Mouse (Mus musculus): ENCODE measurements around the gene Galnt17. TPM values are rescaled to one million over a fixed set of nuclear protein-coding genes. Genes with fewer than 3 reads are reported as not detected.

The Galnt17 gene
- polyA plus RNA-seq, 1 experiment from 2014 or later: 1.5 TPM

GRCm38 (mm10) chr5:130895991-130896390, 412.3 kb downstream of the Galnt17 start:
- H3K9ac ChIP-seq (ENCODE audit: low read length): no peak overlapping the region
- DNase-seq (ENCODE audit: low spot score) (no peak), ATAC-seq (ENCODE audit: insufficient read depth, low FRiP score, low TSS enrichment) (no peak)
- H3K4me3 ChIP-seq (ENCODE audit: low read depth, low read length): no peak overlapping the region
- no peaks in the 10 kb centered on the region for H3K36me3 ChIP-seq (ENCODE audit: control insufficient read depth, insufficient read depth, low read length)
- 0 out of 2 replicates have a peak, but pooled peaks cover 2% of the 10 kb centered on the region for H3K9me3 ChIP-seq (ENCODE audit: control insufficient read depth, low read length)
- H3K4me1 ChIP-seq (ENCODE audit: control insufficient read depth, insufficient read depth, low read length): no peaks in the 10 kb centered on the region
- H3K4me2 ChIP-seq (ENCODE audit: low read depth): no peak overlapping the region
- no peaks in the 10 kb centered on the region for H3K27me3 ChIP-seq (ENCODE audit: control insufficient read depth, insufficient read depth, low read length)
- H3K27ac ChIP-seq (ENCODE audit: low read depth, low read length): no peak overlapping the region
- WGBS: 91% methylated on average over 3 of the region's 3 CpGs

DNA sequence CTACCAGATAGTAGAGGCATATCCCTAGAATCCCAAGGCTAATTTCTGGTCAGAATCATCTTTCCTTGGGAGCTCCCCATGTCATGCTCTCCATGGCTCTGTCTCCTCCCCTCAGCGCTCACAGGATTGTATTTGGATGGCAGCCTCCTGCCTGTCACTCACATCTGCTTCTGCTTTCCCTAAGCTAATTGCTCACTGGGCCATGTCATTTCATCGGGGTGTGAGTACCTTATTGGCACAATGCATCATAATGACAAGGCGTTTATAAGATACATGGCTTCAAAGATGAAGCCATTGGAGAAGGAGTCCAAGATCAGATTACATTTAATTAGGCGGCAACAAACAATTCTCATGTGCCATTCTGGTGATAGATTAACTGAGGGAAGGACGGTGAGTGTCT, 416.6 kb downstream of the Galnt17 start:
- H3K9me3 ChIP-seq (ENCODE audit: control insufficient read depth, low read length): 0 out of 2 replicates have a peak, but pooled peaks cover 2% of the 10 kb centered on the region
- no peak overlapping the region for H3K27ac ChIP-seq (ENCODE audit: low read depth, low read length)
- WGBS: 70% methylated on average over 5 of the region's 5 CpGs
- H3K4me2 ChIP-seq (ENCODE audit: low read depth): no peak overlapping the region
- no peak for ATAC-seq (ENCODE audit: insufficient read depth, low FRiP score, low TSS enrichment)
- DNase-seq (ENCODE audit: low spot score): no peak
- no peaks in the 10 kb centered on the region for H3K4me1 ChIP-seq (ENCODE audit: control insufficient read depth, insufficient read depth, low read length)
- no peaks in the 10 kb centered on the region for H3K27me3 ChIP-seq (ENCODE audit: control insufficient read depth, insufficient read depth, low read length)
- no peak overlapping the region for H3K9ac ChIP-seq (ENCODE audit: low read length)
- no peaks in the 10 kb centered on the region for H3K36me3 ChIP-seq (ENCODE audit: control insufficient read depth, insufficient read depth, low read length)
- no peak overlapping the region for H3K4me3 ChIP-seq (ENCODE audit: low read depth, low read length)

- H3K4me2 ChIP-seq (ENCODE audit: low read depth): no peak overlapping the region
- no peak overlapping the region for H3K4me3 ChIP-seq (ENCODE audit: low read depth, low read length)
- WGBS: 87% methylated on average over 5 of the region's 5 CpGs
- ATAC-seq (ENCODE audit: insufficient read depth, low FRiP score, low TSS enrichment) (no peak), DNase-seq (ENCODE audit: low spot score) (no peak)
- no peaks in the 10 kb centered on the region for H3K4me1 ChIP-seq (ENCODE audit: control insufficient read depth, insufficient read depth, low read length)
- H3K27ac ChIP-seq (ENCODE audit: low read depth, low read length): no peak overlapping the region
- H3K9ac ChIP-seq (ENCODE audit: low read length): no peak overlapping the region
- H3K36me3 ChIP-seq (ENCODE audit: control insufficient read depth, insufficient read depth, low read length): no peaks in the 10 kb centered on the region
- no peaks in the 10 kb centered on the region for H3K27me3 ChIP-seq (ENCODE audit: control insufficient read depth, insufficient read depth, low read length)
- no peaks in the 10 kb centered on the region for H3K9me3 ChIP-seq (ENCODE audit: control insufficient read depth, low read length)
Observed at GRCm38 (mm10) chr5:130880331-130880730, 428.0 kb downstream of the Galnt17 start.

- DNase-seq (ENCODE audit: low spot score) (no peak), ATAC-seq (ENCODE audit: insufficient read depth, low FRiP score, low TSS enrichment) (no peak)
- WGBS: 88% methylated on average over 3 of the region's 3 CpGs
- H3K27me3 ChIP-seq (ENCODE audit: control insufficient read depth, insufficient read depth, low read length): no peaks in the 10 kb centered on the region
- no peak overlapping the region for H3K9ac ChIP-seq (ENCODE audit: low read length)
- no peak overlapping the region for H3K4me3 ChIP-seq (ENCODE audit: low read depth, low read length)
- no peaks in the 10 kb centered on the region for H3K36me3 ChIP-seq (ENCODE audit: control insufficient read depth, insufficient read depth, low read length)
- no peaks in the 10 kb centered on the region for H3K9me3 ChIP-seq (ENCODE audit: control insufficient read depth, low read length)
- H3K4me2 ChIP-seq (ENCODE audit: low read depth): no peak overlapping the region
- no peaks in the 10 kb centered on the region for H3K4me1 ChIP-seq (ENCODE audit: control insufficient read depth, insufficient read depth, low read length)
- H3K27ac ChIP-seq (ENCODE audit: low read depth, low read length): no peak overlapping the region
Observed at GRCm38 (mm10) chr5:130875391-130875790, 432.9 kb downstream of the Galnt17 start.

DNA sequence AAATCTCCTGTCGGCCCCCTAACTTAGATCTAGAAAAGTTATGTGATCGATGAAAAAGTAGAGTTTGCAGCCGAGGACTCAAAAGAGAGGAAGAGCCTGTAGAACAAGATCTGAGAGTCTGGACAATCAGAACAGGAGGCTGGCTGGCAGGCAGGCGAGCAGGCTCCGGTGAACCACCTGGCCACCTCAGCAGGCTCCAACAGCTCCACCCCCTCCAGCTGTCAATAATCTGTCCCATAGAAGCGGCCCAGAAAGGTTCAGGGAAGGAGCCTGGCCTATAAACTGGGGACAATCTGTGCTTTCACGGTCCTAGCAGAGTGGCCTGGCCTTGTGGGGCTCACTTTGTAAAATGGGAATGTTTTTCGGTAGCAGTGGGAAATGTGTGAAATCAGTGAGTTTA, 437.2 kb downstream of the Galnt17 start:
- Histone ChIP-seq H3K27ac (ENCODE audit: low read depth, low read length) (no peak overlapping the region), H3K4me3 (ENCODE audit: low read depth, low read length) (no peak overlapping the region), H3K4me2 (ENCODE audit: low read depth) (no peak overlapping the region), H3K9me3 (ENCODE audit: control insufficient read depth, low read length) (no peaks in the 10 kb centered on the region), H3K36me3 (ENCODE audit: control insufficient read depth, insufficient read depth, low read length) (no peaks in the 10 kb centered on the region), H3K9ac (ENCODE audit: low read length) (no peak overlapping the region), H3K4me1 (ENCODE audit: control insufficient read depth, insufficient read depth, low read length) (no peaks in the 10 kb centered on the region), H3K27me3 (ENCODE audit: control insufficient read depth, insufficient read depth, low read length) (no peaks in the 10 kb centered on the region)
- WGBS: 65% methylated on average over 8 of the region's 8 CpGs
- ATAC-seq (ENCODE audit: insufficient read depth, low FRiP score, low TSS enrichment) (no peak), DNase-seq (ENCODE audit: low spot score) (no peak)

DNA sequence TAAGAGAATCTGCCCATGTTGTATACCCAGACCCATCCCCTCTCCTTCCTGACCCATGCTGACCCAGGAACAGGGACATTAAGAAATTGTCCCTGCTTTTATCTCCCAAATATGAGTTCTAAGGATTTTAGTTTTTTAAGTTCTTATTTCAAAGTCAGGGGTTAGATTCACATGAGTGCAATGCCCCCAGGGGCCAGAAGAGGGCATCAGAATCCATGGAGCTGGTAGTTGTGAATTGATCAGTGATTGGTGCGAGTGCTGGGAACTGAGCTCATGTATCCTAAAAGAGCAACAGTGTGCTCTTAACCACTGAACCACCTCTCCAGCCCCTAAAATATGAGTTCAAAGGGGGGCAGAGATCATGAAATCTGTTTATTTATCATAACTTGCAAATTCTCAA, 438.4 kb downstream of the Galnt17 start:
- H3K36me3 ChIP-seq (ENCODE audit: control insufficient read depth, insufficient read depth, low read length): no peaks in the 10 kb centered on the region
- H3K4me1 ChIP-seq (ENCODE audit: control insufficient read depth, insufficient read depth, low read length): no peaks in the 10 kb centered on the region
- ATAC-seq (ENCODE audit: insufficient read depth, low FRiP score, low TSS enrichment) (no peak), DNase-seq (ENCODE audit: low spot score) (no peak)
- H3K9me3 ChIP-seq (ENCODE audit: control insufficient read depth, low read length): no peaks in the 10 kb centered on the region
- 73% methylated on average over 1 of the region's 1 CpGs for WGBS
- no peak overlapping the region for H3K4me3 ChIP-seq (ENCODE audit: low read depth, low read length)
- H3K27me3 ChIP-seq (ENCODE audit: control insufficient read depth, insufficient read depth, low read length): no peaks in the 10 kb centered on the region
- H3K27ac ChIP-seq (ENCODE audit: low read depth, low read length): no peak overlapping the region
- H3K4me2 ChIP-seq (ENCODE audit: low read depth): no peak overlapping the region
- H3K9ac ChIP-seq (ENCODE audit: low read length): no peak overlapping the region

DNA sequence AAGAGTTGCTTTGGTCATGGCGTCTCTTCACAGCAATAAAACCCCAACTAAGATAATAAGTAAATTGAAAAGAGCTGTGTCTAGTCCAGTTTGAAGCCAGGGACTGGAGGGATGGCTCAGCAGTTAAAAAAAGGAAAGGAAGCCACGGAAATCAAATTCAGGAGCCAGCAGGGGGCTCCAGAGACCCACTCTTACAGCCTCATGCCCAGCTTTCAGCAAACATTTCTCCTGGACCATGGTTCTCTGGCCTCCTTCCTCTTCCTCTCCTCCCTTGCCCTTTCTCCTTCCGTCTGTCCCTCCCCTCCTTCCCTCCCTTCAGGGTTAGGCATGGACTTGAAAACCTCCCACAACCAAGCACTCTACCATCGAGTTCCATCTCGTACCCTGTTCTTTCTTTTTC, 446.0 kb downstream of the Galnt17 start:
- H3K36me3 ChIP-seq (ENCODE audit: control insufficient read depth, insufficient read depth, low read length): no peaks in the 10 kb centered on the region
- H3K4me2 ChIP-seq (ENCODE audit: low read depth): no peak overlapping the region
- no peaks in the 10 kb centered on the region for H3K4me1 ChIP-seq (ENCODE audit: control insufficient read depth, insufficient read depth, low read length)
- H3K4me3 ChIP-seq (ENCODE audit: low read depth, low read length): no peak overlapping the region
- 61% methylated on average over 5 of the region's 5 CpGs for WGBS
- H3K9ac ChIP-seq (ENCODE audit: low read length): no peak overlapping the region
- no peaks in the 10 kb centered on the region for H3K9me3 ChIP-seq (ENCODE audit: control insufficient read depth, low read length)
- H3K27ac ChIP-seq (ENCODE audit: low read depth, low read length): no peak overlapping the region
- DNase-seq (ENCODE audit: low spot score) (peak; percentile 60), ATAC-seq (ENCODE audit: insufficient read depth, low FRiP score, low TSS enrichment) (no peak)
- no peaks in the 10 kb centered on the region for H3K27me3 ChIP-seq (ENCODE audit: control insufficient read depth, insufficient read depth, low read length)

GRCm38 (mm10) chr5:130859736-130860135, 448.6 kb downstream of the Galnt17 start:
- DNase-seq (ENCODE audit: low spot score) (no peak), ATAC-seq (ENCODE audit: insufficient read depth, low FRiP score, low TSS enrichment) (no peak)
- Histone ChIP-seq H3K4me1 (ENCODE audit: control insufficient read depth, insufficient read depth, low read length) (no peaks in the 10 kb centered on the region), H3K36me3 (ENCODE audit: control insufficient read depth, insufficient read depth, low read length) (no peaks in the 10 kb centered on the region), H3K4me2 (ENCODE audit: low read depth) (no peak overlapping the region), H3K27me3 (ENCODE audit: control insufficient read depth, insufficient read depth, low read length) (no peaks in the 10 kb centered on the region), H3K4me3 (ENCODE audit: low read depth, low read length) (no peak overlapping the region), H3K27ac (ENCODE audit: low read depth, low read length) (no peak overlapping the region), H3K9me3 (ENCODE audit: control insufficient read depth, low read length) (no peaks in the 10 kb centered on the region), H3K9ac (ENCODE audit: low read length) (no peak overlapping the region)
- 59% methylated on average over 5 of the region's 6 CpGs for WGBS

DNA sequence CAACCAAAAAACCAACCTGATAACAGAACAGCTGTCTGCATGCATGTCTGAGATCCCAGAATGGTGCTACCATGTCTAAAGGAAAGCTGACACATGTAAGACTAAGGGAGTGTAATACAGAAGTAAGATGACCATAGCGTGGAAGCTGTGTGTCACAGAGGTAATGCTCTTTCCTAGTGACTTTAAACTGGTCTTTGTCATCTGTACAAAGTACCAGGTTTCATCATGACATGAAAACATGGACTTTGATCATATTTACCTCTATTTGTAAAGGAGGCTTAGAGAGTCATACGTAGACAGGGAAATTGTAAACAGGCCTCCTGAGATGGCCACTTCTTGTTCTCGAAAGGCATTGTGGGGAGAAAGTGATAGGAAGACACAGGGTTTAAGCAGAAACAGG, 449.6 kb downstream of the Galnt17 start:
- no peak overlapping the region for H3K4me3 ChIP-seq (ENCODE audit: low read depth, low read length)
- 79% methylated on average over 3 of the region's 3 CpGs for WGBS
- no peak for ATAC-seq (ENCODE audit: insufficient read depth, low FRiP score, low TSS enrichment)

More for the DNA sequence above, 449.6 kb downstream of the Galnt17 start:
- Histone ChIP-seq H3K4me2 (ENCODE audit: low read depth) (no peak overlapping the region), H3K36me3 (ENCODE audit: control insufficient read depth, insufficient read depth, low read length) (no peaks in the 10 kb centered on the region), H3K27ac (ENCODE audit: low read depth, low read length) (no peak overlapping the region), H3K9me3 (ENCODE audit: control insufficient read depth, low read length) (no peaks in the 10 kb centered on the region), H3K9ac (ENCODE audit: low read length) (no peak overlapping the region), H3K27me3 (ENCODE audit: control insufficient read depth, insufficient read depth, low read length) (no peaks in the 10 kb centered on the region), H3K4me1 (ENCODE audit: control insufficient read depth, insufficient read depth, low read length) (no peaks in the 10 kb centered on the region)
- no peak for DNase-seq (ENCODE audit: low spot score)
